ENCODE assay signal across 17 mouse cellular contexts in the genomic region with DNA sequence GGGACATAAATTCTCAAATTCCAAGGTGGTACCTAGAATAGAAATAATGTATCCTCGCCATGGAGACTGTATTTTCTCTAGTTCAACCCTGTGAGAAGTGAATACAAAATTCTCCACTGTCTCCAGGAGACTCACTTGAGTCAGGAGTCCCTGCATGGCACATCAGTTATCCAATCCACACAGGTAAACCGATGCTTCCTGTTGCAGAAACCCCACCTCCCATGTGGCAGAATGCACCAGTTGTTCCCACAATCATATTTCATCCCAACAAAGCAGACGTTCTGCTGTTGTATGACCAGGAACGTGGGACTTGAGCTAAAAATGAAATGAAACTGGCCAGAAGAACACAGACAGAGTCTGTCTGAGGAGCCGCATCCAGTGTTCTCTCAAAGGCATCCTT. TPM values are rescaled to one million over a fixed set of nuclear protein-coding genes. Genes with fewer than 3 reads are reported as not detected.
"Had no signal": no experiment of that assay in that cellular context is flagged by ENCODE, and none has a peak within 500 bp of the region (broad histone marks: within the 10 kb centered on the region; RNA-seq: fewer than 3 reads in every experiment).

No protein-coding gene starts in this region.

- H3K36me3 ChIP-seq: limb, embryonic 15.5 days; liver, embryonic 12.5 days; midbrain, embryonic 12.5 days; neural tube, embryonic 13.5 days; stomach, embryonic 15.5 days had no signal

- DNase-seq: kidney, adult 2 months; kidney, postnatal 25 days; lung, embryonic 14.5 days; lung, postnatal 10 days; lung, postnatal 4 days; retina, postnatal 1 day; thymus, adult 2 months; thymus, postnatal 25 days had no signal

- H3K27ac ChIP-seq: limb, embryonic 15.5 days; liver, embryonic 12.5 days; midbrain, embryonic 12.5 days; neural tube, embryonic 13.5 days; stomach, embryonic 15.5 days had no signal

- ATAC-seq: intestine, embryonic 16.5 days; liver, embryonic 12.5 days; midbrain, embryonic 16.5 days had no signal

- H3K9me3 ChIP-seq: limb, embryonic 15.5 days; liver, embryonic 12.5 days; midbrain, embryonic 12.5 days; neural tube, embryonic 13.5 days; stomach, embryonic 15.5 days had no signal

- H3K4me3 ChIP-seq: limb, embryonic 15.5 days; liver, embryonic 12.5 days; midbrain, embryonic 12.5 days; neural tube, embryonic 13.5 days; stomach, embryonic 15.5 days had no signal

RNA-seq across cellular contexts. Expression of a gene that starts 5.3 kb away (rescaled TPM):
- total RNA-seq: megakaryocyte-erythroid progenitor cell, adult 5-6 weeks had no signal
- polyA plus RNA-seq: lung, embryonic 14.5 days; testis, adult 2 months had no signal
